ENCODE assay signal across 8 mouse cellular contexts in the genomic region with DNA sequence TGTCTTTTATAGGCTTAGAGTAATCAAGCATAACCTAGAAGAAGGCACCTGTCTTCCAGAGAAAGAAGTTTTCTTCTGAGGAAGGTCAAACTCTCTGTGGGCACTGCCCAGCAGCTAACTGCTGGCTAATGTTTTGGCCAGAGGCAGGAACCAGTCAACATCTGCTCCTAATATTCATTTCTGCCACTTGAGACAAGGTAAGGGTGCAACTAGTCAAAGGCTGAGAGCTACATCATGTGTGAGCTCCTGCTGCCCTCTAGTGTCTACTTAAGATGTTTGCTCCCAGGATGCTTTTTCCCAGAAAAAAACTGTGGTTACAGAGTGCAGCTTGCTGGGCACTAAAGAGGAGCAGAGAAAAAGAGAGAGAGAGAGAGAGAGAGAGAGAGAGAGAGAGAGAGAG. TPM values are rescaled to one million over a fixed set of nuclear protein-coding genes. Genes with fewer than 3 reads are reported as not detected.
DNase-seq lines count a peak whose midpoint lies in the region; ATAC-seq and TF ChIP-seq lines count a peak whose summit lies in the region.

No protein-coding gene starts in this region.

- in situ Hi-C loops in ES-E14 (cut with MboI; ENCODE audit: low sequenced_read_pairs in 2 of 2, unreplicated experiment in 2 of 2) = loop anchor here (25.0 kb wide), 2 partner anchors 752 to 1052 kb away; no protein-coding TSS in a partner anchor

- H3K9ac ChIP-seq in intestine, embryonic 14.5 days (ENCODE audit: low read length) = no peak overlapping the region
- H3K9ac ChIP-seq in intestine, embryonic 15.5 days = no peak overlapping the region
- no peak overlapping the region for H3K9ac ChIP-seq in ES-E14 (ENCODE audit: insufficient read depth, low read depth, low read length, poor library complexity, severe bottlenecking)
- H3K9ac ChIP-seq in hindbrain, embryonic 14.5 days = no peak overlapping the region
- no peak overlapping the region for H3K9ac ChIP-seq in lung, postnatal 0 days (replicated peaks; ENCODE audit: low read depth)

- no peaks in the 10 kb centered on the region for H3K9me3 ChIP-seq in intestine, embryonic 14.5 days (ENCODE audit: control insufficient read depth, low read length)
- H3K9me3 ChIP-seq in intestine, embryonic 15.5 days = no peaks in the 10 kb centered on the region
- H3K9me3 ChIP-seq in ES-E14 (ENCODE audit: control insufficient read depth, insufficient read depth, low read depth, low read length) = no peaks in the 10 kb centered on the region
- H3K9me3 ChIP-seq in embryonic facial prominence, embryonic 10.5 days = no peaks in the 10 kb centered on the region
- no peaks in the 10 kb centered on the region for H3K9me3 ChIP-seq in hindbrain, embryonic 14.5 days (ENCODE audit: control insufficient read depth, low read length)
- H3K9me3 ChIP-seq in lung, postnatal 0 days (ENCODE audit: low read length) = no peaks in the 10 kb centered on the region

- TF ChIP-seq CTCF in lung, postnatal 0 days (IDR thresholded peaks at IDR 0.05) = peak; percentile 78

- TF ChIP-seq EP300 in lung, postnatal 0 days (IDR thresholded peaks at IDR 0.05) = no peak

- H3K4me3 ChIP-seq in intestine, embryonic 14.5 days (ENCODE audit: low read depth, low read length) = no peak overlapping the region
- H3K4me3 ChIP-seq in intestine, embryonic 15.5 days (replicated peaks) = no peak overlapping the region
- no peak overlapping the region for H3K4me3 ChIP-seq in ES-E14 (ENCODE audit: insufficient read depth in 1 of 2, low read depth in 1 of 2, low read length in 2 of 2, poor library complexity in 1 of 2, severe bottlenecking in 1 of 2)
- H3K4me3 ChIP-seq in embryonic facial prominence, embryonic 10.5 days = no peak overlapping the region
- H3K4me3 ChIP-seq in hindbrain, embryonic 14.5 days (replicated peaks; ENCODE audit: low read length) = no peak overlapping the region
- no peak overlapping the region for H3K4me3 ChIP-seq in lung, postnatal 0 days (ENCODE audit: low read depth, low read length)

- H3K4me1 ChIP-seq in intestine, embryonic 14.5 days (replicated peaks; ENCODE audit: control insufficient read depth, insufficient read depth, low read length) = no peaks in the 10 kb centered on the region
- no peaks in the 10 kb centered on the region for H3K4me1 ChIP-seq in intestine, embryonic 15.5 days (replicated peaks)
- H3K4me1 ChIP-seq in ES-E14 (ENCODE audit: control insufficient read depth in 2 of 2, insufficient read depth in 2 of 2, low read length in 2 of 2, poor library complexity in 1 of 2) = no peaks in the 10 kb centered on the region
- no peaks in the 10 kb centered on the region for H3K4me1 ChIP-seq in embryonic facial prominence, embryonic 10.5 days
- no peaks in the 10 kb centered on the region for H3K4me1 ChIP-seq in hindbrain, embryonic 14.5 days (replicated peaks; ENCODE audit: control insufficient read depth, insufficient read depth, low read length)
- no peaks in the 10 kb centered on the region for H3K4me1 ChIP-seq in lung, postnatal 0 days (ENCODE audit: insufficient read depth, low read depth, low read length)

- peak; percentile 58 for DNase-seq in intestine, embryonic 14.5 days (ENCODE audit: low spot score)
- no peak for DNase-seq in ES-E14 (ENCODE audit: low read depth, low spot score)
- DNase-seq in embryonic facial prominence, embryonic 10.5 days (ENCODE audit: low spot score) = peak; percentile 53
- DNase-seq in hindbrain, embryonic 14.5 days (ENCODE audit: low spot score) = peak; percentile 82
- DNase-seq in lung, postnatal 0 days (ENCODE audit: low spot score) = peak; percentile 69
- peak; percentile 34 for DNase-seq in skeletal muscle tissue, adult 2 months (ENCODE audit: low read depth, low spot score)

- no peak overlapping the region for H3K27ac ChIP-seq in intestine, embryonic 14.5 days (ENCODE audit: low read depth)
- no peak overlapping the region for H3K27ac ChIP-seq in intestine, embryonic 15.5 days
- H3K27ac ChIP-seq in ES-E14 (ENCODE audit: insufficient read depth, low read depth, low read length, poor library complexity, severe bottlenecking) = no peak overlapping the region
- H3K27ac ChIP-seq in embryonic facial prominence, embryonic 10.5 days (replicated peaks) = no peak overlapping the region
- H3K27ac ChIP-seq in hindbrain, embryonic 14.5 days = no peak overlapping the region
- H3K27ac ChIP-seq in lung, postnatal 0 days (ENCODE audit: low read length) = no peak overlapping the region

- no peak overlapping the region for H3K4me2 ChIP-seq in intestine, embryonic 14.5 days (ENCODE audit: low read length)
- H3K4me2 ChIP-seq in intestine, embryonic 15.5 days (replicated peaks) = no peak overlapping the region
- no peak overlapping the region for H3K4me2 ChIP-seq in hindbrain, embryonic 14.5 days (replicated peaks)
- H3K4me2 ChIP-seq in lung, postnatal 0 days (replicated peaks; ENCODE audit: low read depth, low read length) = no peak overlapping the region

- H3K27me3 ChIP-seq in intestine, embryonic 14.5 days (replicated peaks; ENCODE audit: control insufficient read depth, insufficient read depth, low read length) = no peaks in the 10 kb centered on the region
- no peaks in the 10 kb centered on the region for H3K27me3 ChIP-seq in intestine, embryonic 15.5 days (replicated peaks)
- 0 out of 2 replicates have a peak, but pooled peaks cover 5% of the 10 kb centered on the region for H3K27me3 ChIP-seq in embryonic facial prominence, embryonic 10.5 days (replicated peaks; ENCODE audit: low read depth, poor library complexity, severe bottlenecking)
- no peaks in the 10 kb centered on the region for H3K27me3 ChIP-seq in hindbrain, embryonic 14.5 days (ENCODE audit: control insufficient read depth, insufficient read depth, low read length)
- no peaks in the 10 kb centered on the region for H3K27me3 ChIP-seq in lung, postnatal 0 days (replicated peaks; ENCODE audit: insufficient read depth, low read length)

- no peaks in the 10 kb centered on the region for H3K36me3 ChIP-seq in intestine, embryonic 14.5 days (ENCODE audit: control insufficient read depth, insufficient read depth, low read length)
- no peaks in the 10 kb centered on the region for H3K36me3 ChIP-seq in intestine, embryonic 15.5 days
- no peaks in the 10 kb centered on the region for H3K36me3 ChIP-seq in ES-E14 (ENCODE audit: control insufficient read depth, insufficient read depth, low read length, poor library complexity, severe bottlenecking)
- no peaks in the 10 kb centered on the region for H3K36me3 ChIP-seq in embryonic facial prominence, embryonic 10.5 days (replicated peaks)
- no peaks in the 10 kb centered on the region for H3K36me3 ChIP-seq in hindbrain, embryonic 14.5 days (replicated peaks; ENCODE audit: control insufficient read depth, insufficient read depth)
- H3K36me3 ChIP-seq in lung, postnatal 0 days (ENCODE audit: insufficient read depth, low read length) = no peaks in the 10 kb centered on the region

- ATAC-seq in intestine, embryonic 14.5 days (replicated peaks; ENCODE audit: low FRiP score, low TSS enrichment, low read depth) = no peak
- ATAC-seq in intestine, embryonic 15.5 days = no peak
- peak; percentile 62; the same call in 1 of the 2 replicates for ATAC-seq in hindbrain, embryonic 14.5 days (ENCODE audit: low FRiP score)
- peak; percentile 28; the same call in 1 of the 2 replicates for ATAC-seq in lung, postnatal 0 days
- ATAC-seq in erythroblast, adult 5-6 weeks (replicated peaks; ENCODE audit: low FRiP score, poor library complexity, severe bottlenecking) = no peak

TF ChIP-seq in ES-E14, 5 proteins besides CTCF, POLR2A, EP300 and RAD21:
- TF ChIP-seq CHD2 (IDR thresholded peaks at IDR 0.05; ENCODE audit: low read depth, low read length) = no peak
- no peak for TF ChIP-seq MAFK (IDR thresholded peaks at IDR 0.05; ENCODE audit: insufficient read depth, low read depth, low read length)
- TF ChIP-seq ZC3H11A (IDR thresholded peaks at IDR 0.05; ENCODE audit: borderline replicate concordance, low read depth, low read length) = peak; percentile 68; the same call in 1 of the 2 replicates
- no peak for TF ChIP-seq HCFC1 (IDR thresholded peaks at IDR 0.05; ENCODE audit: borderline replicate concordance, insufficient read depth, low read length)
- TF ChIP-seq ZNF384 (IDR thresholded peaks at IDR 0.05; ENCODE audit: low read depth, low read length) = peak; percentile 33; the same call in 1 of the 2 replicates

RNA-seq across cellular contexts. Expression of gene Trim32, which starts 15.0 kb away (rescaled TPM):
- polyA plus RNA-seq in intestine, embryonic 14.5 days (2014; fragmentation: Nextera tagmentation; extraction: Ambion mirVana) = 56.1 and 63.0 TPM in 2 replicates
- polyA plus RNA-seq in intestine, embryonic 15.5 days (2015; fragmentation: Nextera tagmentation; extraction: Ambion mirVana) = 41.6 and 44.0 TPM in 2 replicates
- total RNA-seq in ES-E14 (2012; rRNA removed) = 10.8 and 12.4 TPM in 2 replicates
- polyA plus RNA-seq in embryonic facial prominence, embryonic 10.5 days (2016; fragmentation: Nextera tagmentation; extraction: Ambion mirVana) = 71.1 and 71.3 TPM in 2 replicates
- 177 and 205 TPM in 2 replicates for polyA plus RNA-seq in hindbrain, embryonic 14.5 days (2014; fragmentation: Nextera tagmentation; extraction: Ambion mirVana)
- polyA plus RNA-seq in lung, postnatal 0 days (2015; fragmentation: Nextera tagmentation; extraction: Ambion mirVana) = 11.9 and 12.9 TPM in 2 replicates
- total RNA-seq in erythroblast, adult 5-6 weeks (2015; ENCODE audit: low replicate concordance) = 0.96 and 3.1 TPM in 2 replicates
- total RNA-seq in erythroblast, adult 5-6 weeks (2017; ENCODE audit: low replicate concordance) = 1.8 TPM in 1 of 2 replicates, not detected in the other

Comparison
In these comparisons a context has a peak if more than half of its experiments do, and no peak if none do; other contexts are left out.
1. ATAC-seq: peak in hindbrain, embryonic 14.5 days (single experiment) and lung, postnatal 0 days (single experiment); none in intestine, embryonic 14.5 days (single experiment), intestine, embryonic 15.5 days (single experiment) and erythroblast, adult 5-6 weeks (single experiment).